Mouse (Mus musculus): Measurements from ENCODE around the gene Dmrt3. TPM values are rescaled to one million over a fixed set of nuclear protein-coding genes. Genes with fewer than 3 reads are reported as not detected.

Gene Dmrt3
- total and polyA plus RNA-seq, 2 experiments = not detected

DNA sequence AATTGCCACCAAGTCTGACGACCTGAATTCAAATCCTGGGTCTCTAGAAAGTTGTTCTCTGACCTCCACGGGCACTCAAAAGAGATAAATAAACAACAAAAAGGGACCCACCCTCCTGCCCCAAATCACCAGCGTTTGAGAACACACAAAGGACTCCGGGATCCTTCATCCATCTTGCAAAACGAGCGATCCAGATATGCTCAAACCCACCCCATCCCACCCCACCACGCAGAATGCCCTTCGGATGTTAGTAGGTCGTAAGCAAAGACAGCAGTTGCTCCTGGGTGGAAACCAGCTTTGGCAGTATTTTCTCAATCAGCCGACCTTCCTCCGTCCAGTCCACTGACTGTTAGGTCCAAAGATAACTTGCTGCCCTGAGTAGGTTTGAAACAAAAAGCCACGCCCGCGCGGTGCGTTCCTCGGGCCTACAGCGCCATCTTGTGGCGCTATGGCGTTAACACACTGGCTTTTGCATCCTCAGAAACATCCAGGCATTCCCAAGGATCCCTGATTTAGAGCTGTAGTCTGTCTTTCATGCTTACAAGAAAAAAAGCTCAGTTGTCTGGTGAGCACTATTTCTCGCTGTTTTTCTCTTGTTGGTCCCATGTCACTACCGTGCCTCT, 25.6 kb downstream of the Dmrt3 start:
- Histone ChIP-seq H3K27ac (replicated peaks; ENCODE audit: insufficient read depth, low read depth, low read length) (no peak overlapping the region), H3K9ac (ENCODE audit: low read depth, low read length) (no peak overlapping the region), H3K4me1 (ENCODE audit: control insufficient read depth, insufficient read depth, low read length) (no peaks in the 10 kb centered on the region), H3K27me3 (ENCODE audit: control insufficient read depth, insufficient read depth, low read length) (no peaks in the 10 kb centered on the region), H3K36me3 (ENCODE audit: control insufficient read depth, insufficient read depth, low read length) (no peaks in the 10 kb centered on the region), H3K79me2 (ENCODE audit: control insufficient read depth, insufficient read depth, low read length) (no peaks in the 10 kb centered on the region), H3K4me3 (ENCODE audit: insufficient read depth, low read depth, low read length) (no peak overlapping the region)
- WGBS = 13% methylated on average over 22 of the region's 22 CpGs
- DNase-seq (ENCODE audit: extremely low read depth, low read depth, low spot score) = peak; percentile 56
- peak; percentile 97 for TF ChIP-seq CTCF (IDR thresholded peaks at IDR 0.05; ENCODE audit: low read depth, low read length)
- no peak for TF ChIP-seq POLR2A (IDR thresholded peaks at IDR 0.05; ENCODE audit: extremely low read depth, insufficient read depth, low read length)

DNA sequence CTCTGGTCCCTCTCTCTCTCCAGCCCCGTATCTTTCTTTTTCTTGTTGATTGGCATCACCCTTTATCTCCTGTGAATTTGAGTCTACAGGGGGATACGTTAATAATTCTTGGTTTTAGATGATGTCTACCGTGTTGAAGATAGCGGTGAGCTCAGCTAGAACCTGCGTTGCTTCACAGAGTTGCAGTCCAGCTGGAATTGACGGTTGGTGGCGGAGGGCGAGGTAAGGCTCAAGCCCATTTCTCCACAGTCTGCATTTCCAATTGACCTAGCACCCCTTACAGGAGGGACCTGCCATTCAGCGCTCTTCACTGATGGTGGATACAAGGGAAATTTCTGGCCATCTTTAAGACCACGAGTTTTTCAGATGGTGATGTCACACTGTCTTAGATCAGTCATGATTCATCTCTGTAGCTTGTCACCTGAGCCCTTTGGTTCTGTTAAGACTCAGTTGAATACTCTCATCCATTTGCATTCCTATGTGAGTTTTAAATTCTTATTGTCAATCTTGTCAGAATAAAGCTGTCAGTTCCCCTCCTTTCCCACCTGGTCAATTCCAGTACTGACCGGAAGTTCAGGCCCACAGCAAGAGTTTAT, 28.8 kb downstream of the Dmrt3 start:
- Histone ChIP-seq H3K79me2 (ENCODE audit: control insufficient read depth, insufficient read depth, low read length) (no peaks in the 10 kb centered on the region), H3K4me3 (ENCODE audit: insufficient read depth, low read depth, low read length) (no peak overlapping the region), H3K4me1 (ENCODE audit: control insufficient read depth, insufficient read depth, low read length) (no peaks in the 10 kb centered on the region), H3K36me3 (ENCODE audit: control insufficient read depth, insufficient read depth, low read length) (no peaks in the 10 kb centered on the region), H3K27me3 (ENCODE audit: control insufficient read depth, insufficient read depth, low read length) (no peaks in the 10 kb centered on the region), H3K27ac (replicated peaks; ENCODE audit: insufficient read depth, low read depth, low read length) (no peak overlapping the region), H3K9ac (ENCODE audit: low read depth, low read length) (no peak overlapping the region)
- 79% methylated on average over 11 of the region's 11 CpGs for WGBS
- TF ChIP-seq CTCF (IDR thresholded peaks at IDR 0.05; ENCODE audit: low read depth, low read length) = no peak
- TF ChIP-seq POLR2A (IDR thresholded peaks at IDR 0.05; ENCODE audit: extremely low read depth, insufficient read depth, low read length) = no peak
- no peak for DNase-seq (ENCODE audit: extremely low read depth, low read depth, low spot score)

DNA sequence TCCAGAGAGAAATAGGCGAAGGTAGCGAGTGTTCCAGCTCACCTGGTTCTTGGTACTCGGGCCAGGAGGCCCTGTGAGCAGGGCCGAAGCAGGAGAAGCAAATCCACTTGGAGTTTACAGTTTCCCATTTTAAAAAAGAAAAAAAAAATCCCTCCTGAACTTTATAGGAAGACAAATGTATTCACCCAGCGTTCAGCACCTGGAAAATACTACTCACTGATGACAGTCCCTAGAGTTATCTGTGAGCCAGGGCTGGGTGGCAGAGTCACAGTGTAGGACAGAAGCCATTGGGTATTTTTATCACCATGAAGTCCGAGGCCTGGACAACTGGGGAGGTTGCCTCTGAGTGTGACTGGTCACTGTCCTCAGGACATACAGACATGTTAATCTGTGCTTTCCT, 31.7 kb downstream of the Dmrt3 start:
- Histone ChIP-seq H3K9ac (ENCODE audit: low read depth, low read length) (no peak overlapping the region), H3K36me3 (ENCODE audit: control insufficient read depth, insufficient read depth, low read length) (no peaks in the 10 kb centered on the region)

DNA sequence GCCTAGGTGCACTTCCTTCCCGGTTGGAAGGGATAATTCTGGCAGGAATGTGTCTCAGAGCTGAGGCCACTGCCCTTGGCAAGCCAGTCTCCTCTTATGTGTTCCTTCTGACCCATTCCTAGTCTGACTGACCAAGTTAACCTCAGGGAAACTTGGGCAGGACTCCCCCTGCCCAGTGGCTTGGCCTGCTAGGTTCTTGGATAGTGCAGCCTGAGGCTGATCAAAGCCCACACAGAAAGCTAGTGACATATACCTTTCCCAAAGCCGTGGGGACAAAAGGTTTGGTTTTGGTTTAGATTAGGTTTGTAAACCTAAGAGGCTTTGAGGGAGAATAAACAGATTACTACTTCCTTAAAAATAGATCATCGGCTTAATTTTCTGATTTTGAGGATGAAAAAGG, 37.0 kb downstream of the Dmrt3 start:
- DNase-seq (ENCODE audit: extremely low read depth, low read depth, low spot score) = no peak
- no peaks in the 10 kb centered on the region for H3K36me3 ChIP-seq (ENCODE audit: control insufficient read depth, insufficient read depth, low read length)
- no peak for TF ChIP-seq CTCF (IDR thresholded peaks at IDR 0.05; ENCODE audit: low read depth, low read length)
- no peak for TF ChIP-seq POLR2A (IDR thresholded peaks at IDR 0.05; ENCODE audit: extremely low read depth, insufficient read depth, low read length)
- 80% methylated on average over 3 of the region's 3 CpGs for WGBS
- no peak overlapping the region for H3K27ac ChIP-seq (replicated peaks; ENCODE audit: insufficient read depth, low read depth, low read length)
- H3K27me3 ChIP-seq (ENCODE audit: control insufficient read depth, insufficient read depth, low read length) = no peaks in the 10 kb centered on the region
- no peaks in the 10 kb centered on the region for H3K4me1 ChIP-seq (ENCODE audit: control insufficient read depth, insufficient read depth, low read length)
- H3K4me3 ChIP-seq (ENCODE audit: insufficient read depth, low read depth, low read length) = no peak overlapping the region
- no peaks in the 10 kb centered on the region for H3K79me2 ChIP-seq (ENCODE audit: control insufficient read depth, insufficient read depth, low read length)
- H3K9ac ChIP-seq (ENCODE audit: low read depth, low read length) = no peak overlapping the region

More for the DNA sequence above, 31.7 kb downstream of the Dmrt3 start:
- H3K79me2 ChIP-seq (ENCODE audit: control insufficient read depth, insufficient read depth, low read length) = no peaks in the 10 kb centered on the region
- TF ChIP-seq POLR2A (IDR thresholded peaks at IDR 0.05; ENCODE audit: extremely low read depth, insufficient read depth, low read length) (no peak), CTCF (IDR thresholded peaks at IDR 0.05; ENCODE audit: low read depth, low read length) (no peak)
- H3K4me1 ChIP-seq (ENCODE audit: control insufficient read depth, insufficient read depth, low read length) = no peaks in the 10 kb centered on the region
- 79% methylated on average over 6 of the region's 6 CpGs for WGBS
- H3K27me3 ChIP-seq (ENCODE audit: control insufficient read depth, insufficient read depth, low read length) = no peaks in the 10 kb centered on the region
- DNase-seq (ENCODE audit: extremely low read depth, low read depth, low spot score) = no peak
- no peak overlapping the region for H3K4me3 ChIP-seq (ENCODE audit: insufficient read depth, low read depth, low read length)
- H3K27ac ChIP-seq (replicated peaks; ENCODE audit: insufficient read depth, low read depth, low read length) = no peak overlapping the region

DNA sequence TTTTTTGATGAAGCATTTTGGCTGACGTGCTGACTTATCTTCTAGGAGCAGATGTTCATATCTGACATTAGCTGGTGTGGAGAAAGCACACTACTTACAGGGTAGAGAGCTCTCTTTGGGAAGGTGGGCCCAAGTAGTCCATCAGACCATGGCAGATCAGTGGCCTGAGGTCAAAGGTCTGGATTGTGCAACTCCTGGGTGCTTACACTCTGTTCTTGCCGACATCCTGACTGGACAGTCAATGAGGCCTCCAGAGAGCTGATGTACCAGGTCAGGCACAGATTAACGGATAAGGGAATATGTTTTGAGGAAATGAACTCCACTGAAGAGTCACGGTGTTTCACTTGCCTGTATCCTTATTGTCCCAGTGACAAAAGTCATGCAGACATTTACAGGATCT, 38.6 kb downstream of the Dmrt3 start:
- WGBS = 31% methylated on average over 4 of the region's 4 CpGs
- Histone ChIP-seq H3K9ac (ENCODE audit: low read depth, low read length) (no peak overlapping the region), H3K4me3 (ENCODE audit: insufficient read depth, low read depth, low read length) (no peak overlapping the region), H3K27me3 (ENCODE audit: control insufficient read depth, insufficient read depth, low read length) (no peaks in the 10 kb centered on the region), H3K36me3 (ENCODE audit: control insufficient read depth, insufficient read depth, low read length) (no peaks in the 10 kb centered on the region), H3K4me1 (ENCODE audit: control insufficient read depth, insufficient read depth, low read length) (no peaks in the 10 kb centered on the region), H3K27ac (replicated peaks; ENCODE audit: insufficient read depth, low read depth, low read length) (no peak overlapping the region), H3K79me2 (ENCODE audit: control insufficient read depth, insufficient read depth, low read length) (no peaks in the 10 kb centered on the region)
- no peak for TF ChIP-seq CTCF (IDR thresholded peaks at IDR 0.05; ENCODE audit: low read depth, low read length)
- no peak for TF ChIP-seq POLR2A (IDR thresholded peaks at IDR 0.05; ENCODE audit: extremely low read depth, insufficient read depth, low read length)
- DNase-seq (ENCODE audit: extremely low read depth, low read depth, low spot score) = peak; percentile 64

DNA sequence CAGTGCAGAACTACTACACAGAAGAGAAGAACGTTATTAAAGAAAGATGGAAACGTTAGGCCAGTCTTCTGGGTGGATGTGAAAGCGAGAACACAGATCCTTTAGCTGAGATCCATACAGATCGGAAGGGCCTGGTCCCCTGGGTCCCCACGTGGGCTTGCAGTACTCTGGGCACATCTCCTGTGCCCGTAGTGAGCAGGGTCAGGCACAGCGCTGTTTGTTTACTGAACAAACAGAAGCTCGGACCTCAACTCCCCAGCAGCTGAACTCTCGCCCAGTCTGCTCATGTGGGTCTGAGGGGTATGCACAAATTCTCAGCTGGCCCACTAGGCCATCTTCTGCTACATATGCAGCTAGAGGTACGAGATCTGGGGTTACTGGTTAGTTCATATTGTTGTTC, 40.4 kb downstream of the Dmrt3 start:
- Histone ChIP-seq H3K9ac (ENCODE audit: low read depth, low read length) (no peak overlapping the region), H3K27ac (replicated peaks; ENCODE audit: insufficient read depth, low read depth, low read length) (no peak overlapping the region), H3K4me3 (ENCODE audit: insufficient read depth, low read depth, low read length) (no peak overlapping the region), H3K27me3 (ENCODE audit: control insufficient read depth, insufficient read depth, low read length) (no peaks in the 10 kb centered on the region), H3K79me2 (ENCODE audit: control insufficient read depth, insufficient read depth, low read length) (no peaks in the 10 kb centered on the region), H3K4me1 (ENCODE audit: control insufficient read depth, insufficient read depth, low read length) (no peaks in the 10 kb centered on the region), H3K36me3 (ENCODE audit: control insufficient read depth, insufficient read depth, low read length) (no peaks in the 10 kb centered on the region)
- WGBS = 27% methylated on average over 10 of the region's 10 CpGs
- DNase-seq (ENCODE audit: extremely low read depth, low read depth, low spot score) = peak; percentile 58
- TF ChIP-seq POLR2A (IDR thresholded peaks at IDR 0.05; ENCODE audit: extremely low read depth, insufficient read depth, low read length) (no peak), CTCF (IDR thresholded peaks at IDR 0.05; ENCODE audit: low read depth, low read length) (no peak)
